Mouse (Mus musculus) embryonic facial prominence, embryonic 13.5 days (tissue): Measurements from ENCODE around the gene Slc5a10. TPM values are rescaled to one million over a fixed set of nuclear protein-coding genes. Genes with fewer than 3 reads are reported as not detected.

Source experiments
- ATAC-seq: fragments of 200-750 bp; cut with Nextera tagmentation; 2 replicates; pipeline ENCODE4 v1.8.0; 2017; ENCODE audit warnings: low read depth; ENCODE audit not compliant: insufficient number of reproducible peaks, insufficient read depth, low FRiP score, low TSS enrichment
- H3K27ac ChIP-seq: fragments of 300-500 bp; sonication (generic); 2 replicates; pipeline ENCODE4 v1.5.1; 2015; ENCODE audit warnings: moderate library complexity, mild to moderate bottlenecking, inconsistent platforms
- H3K27me3 ChIP-seq: fragments of 300-500 bp; sonication (generic); 2 replicates; pipeline ENCODE4 v1.6.1; 2015; ENCODE audit warnings: mild to moderate bottlenecking, inconsistent platforms
- H3K36me3 ChIP-seq: fragments of 300-500 bp; sonication (generic); 2 replicates; pipeline ENCODE4 v1.6.1; 2015; ENCODE audit warnings: mild to moderate bottlenecking, inconsistent platforms
- H3K4me1 ChIP-seq: fragments of 300-500 bp; sonication (generic); 2 replicates; pipeline ENCODE4 v1.6.1; 2015; ENCODE audit warnings: inconsistent platforms
- H3K4me2 ChIP-seq: fragments of 300-500 bp; sonication (generic); 2 replicates; pipeline ENCODE4 v1.6.1; 2015; ENCODE audit warnings: moderate library complexity, mild to moderate bottlenecking, inconsistent platforms
- H3K4me3 ChIP-seq: fragments of 300-500 bp; sonication (generic); 2 replicates; pipeline ENCODE4 v1.5.1; 2015; ENCODE audit warnings: mild to moderate bottlenecking, inconsistent platforms
- H3K9ac ChIP-seq: fragments of 300-500 bp; sonication (generic); 2 replicates; pipeline ENCODE4 v1.6.1; 2015; ENCODE audit warnings: mild to moderate bottlenecking, inconsistent platforms
- H3K9me3 ChIP-seq: fragments of 300-500 bp; sonication (generic); 2 replicates; pipeline ENCODE4 v1.6.1; 2016; ENCODE audit warnings: inconsistent platforms
- WGBS: fragments of 180-500 bp; shearing (Covaris S2); methylation state at CpG from one replicate; pipeline ENCODE4 v1.1.7; 2015; ENCODE audit warnings: mixed read lengths; 5-methylcytosine and 5-hydroxymethylcytosine counted together
- polyA plus RNA-seq: library from polyadenylated mRNA; unstranded; fragments of >200 nt; fragmentation: Nextera tagmentation; extraction: Ambion mirVana; gene quantifications from 2 replicates; pipeline ENCODE4 v1.2.1, GENCODE M21; 2015

The Slc5a10 gene
- polyA plus RNA-seq, 1 experiment from 2014 or later = not detected

GRCm38 (mm10) chr11:61667248-61667647 lies 53.4 kb downstream of the Slc5a10 start:
- Histone ChIP-seq H3K4me2 (no peak overlapping the region), H3K36me3 (no peaks in the 10 kb centered on the region), H3K4me1 (0 out of 2 replicates have a peak, but pooled peaks cover 4% of the 10 kb centered on the region), H3K9me3 (no peaks in the 10 kb centered on the region), H3K9ac (no peak overlapping the region), H3K27me3 (no peaks in the 10 kb centered on the region; the same call in 1 of the 2 replicates), H3K27ac (no peak overlapping the region), H3K4me3 (no peak overlapping the region)
- ATAC-seq = no peak
- 75% methylated on average over 5 of the region's 5 CpGs for WGBS

- H3K9ac ChIP-seq = no peak overlapping the region
Measured at GRCm38 (mm10) chr11:61665991-61666799, 54.4 kb downstream of the Slc5a10 start.

GRCm38 (mm10) chr11:61665401-61665800 lies 55.2 kb downstream of the Slc5a10 start:
- ATAC-seq = no peak
- Histone ChIP-seq H3K9me3 (no peaks in the 10 kb centered on the region), H3K9ac (no peak overlapping the region), H3K27me3 (no peaks in the 10 kb centered on the region), H3K4me1 (0 out of 2 replicates have a peak, but pooled peaks cover 4% of the 10 kb centered on the region), H3K27ac (no peak overlapping the region), H3K4me2 (no peak overlapping the region), H3K4me3 (no peak overlapping the region), H3K36me3 (no peaks in the 10 kb centered on the region)
- 80% methylated on average over 4 of the region's 4 CpGs for WGBS

More at GRCm38 (mm10) chr11:61665991-61666799, 54.4 kb downstream of the Slc5a10 start:
- Histone ChIP-seq H3K4me2 (no peak overlapping the region), H3K4me1 (0 out of 2 replicates have a peak, but pooled peaks cover 4% of the 10 kb centered on the region), H3K36me3 (no peaks in the 10 kb centered on the region), H3K4me3 (no peak overlapping the region), H3K9me3 (no peaks in the 10 kb centered on the region), H3K27me3 (no peaks in the 10 kb centered on the region), H3K27ac (no peak overlapping the region)
- WGBS = 55% methylated on average over 7 of the region's 7 CpGs
- ATAC-seq = no peak

GRCm38 (mm10) chr11:61662189-61662588 lies 58.4 kb downstream of the Slc5a10 start:
- Histone ChIP-seq H3K36me3 (no peaks in the 10 kb centered on the region), H3K9me3 (no peaks in the 10 kb centered on the region), H3K4me3 (no peak overlapping the region), H3K27ac (no peak overlapping the region), H3K9ac (no peak overlapping the region), H3K27me3 (no peaks in the 10 kb centered on the region), H3K4me2 (no peak overlapping the region), H3K4me1 (0 out of 2 replicates have a peak, but pooled peaks cover 13% of the 10 kb centered on the region)
- ATAC-seq = no peak
- 94% methylated on average over 5 of the region's 5 CpGs for WGBS

- Histone ChIP-seq H3K9me3 (no peaks in the 10 kb centered on the region), H3K4me2 (no peak overlapping the region), H3K4me3 (no peak overlapping the region), H3K4me1 (0 out of 2 replicates have a peak, but pooled peaks cover 16% of the 10 kb centered on the region), H3K27ac (no peak overlapping the region), H3K27me3 (no peaks in the 10 kb centered on the region), H3K36me3 (no peaks in the 10 kb centered on the region), H3K9ac (no peak overlapping the region)
- ATAC-seq = no peak
- 66% methylated on average over 7 of the region's 7 CpGs for WGBS
Measured at GRCm38 (mm10) chr11:61660806-61661392, 59.7 kb downstream of the Slc5a10 start.

GRCm38 (mm10) chr11:61660001-61660400 lies 60.6 kb downstream of the Slc5a10 start:
- H3K4me1 ChIP-seq = 0 out of 2 replicates have a peak, but pooled peaks cover 16% of the 10 kb centered on the region
- 85% methylated on average over 8 of the region's 8 CpGs for WGBS
- no peak overlapping the region for H3K4me2 ChIP-seq
- no peak for ATAC-seq
- no peaks in the 10 kb centered on the region for H3K27me3 ChIP-seq
- H3K27ac ChIP-seq = no peak overlapping the region
- H3K36me3 ChIP-seq = no peaks in the 10 kb centered on the region
- no peaks in the 10 kb centered on the region for H3K9me3 ChIP-seq
- H3K9ac ChIP-seq = no peak overlapping the region
- H3K4me3 ChIP-seq = no peak overlapping the region

GRCm38 (mm10) chr11:61659011-61659858 lies 61.4 kb downstream of the Slc5a10 start:
- Histone ChIP-seq H3K27me3 (no peaks in the 10 kb centered on the region), H3K9ac (no peak overlapping the region), H3K4me2 (no peak overlapping the region), H3K4me3 (no peak overlapping the region), H3K9me3 (no peaks in the 10 kb centered on the region), H3K36me3 (no peaks in the 10 kb centered on the region), H3K27ac (no peak overlapping the region), H3K4me1 (0 out of 2 replicates have a peak, but pooled peaks cover 16% of the 10 kb centered on the region)
- no peak for ATAC-seq
- 67% methylated on average over 4 of the region's 4 CpGs for WGBS

GRCm38 (mm10) chr11:61658360-61658922 lies 62.2 kb downstream of the Slc5a10 start:
- Histone ChIP-seq H3K4me1 (0 out of 2 replicates have a peak, but pooled peaks cover 16% of the 10 kb centered on the region), H3K36me3 (no peaks in the 10 kb centered on the region), H3K9me3 (no peaks in the 10 kb centered on the region), H3K4me2 (no peak overlapping the region), H3K27me3 (no peaks in the 10 kb centered on the region), H3K27ac (no peak overlapping the region), H3K9ac (no peak overlapping the region), H3K4me3 (no peak overlapping the region)
- 92% methylated on average over 3 of the region's 3 CpGs for WGBS
- ATAC-seq = no peak

- Histone ChIP-seq H3K36me3 (no peaks in the 10 kb centered on the region), H3K9ac (no peak overlapping the region), H3K27me3 (no peaks in the 10 kb centered on the region), H3K27ac (no peak overlapping the region), H3K4me1 (0 out of 2 replicates have a peak, but pooled peaks cover 12% of the 10 kb centered on the region), H3K4me3 (no peak overlapping the region), H3K4me2 (no peak overlapping the region), H3K9me3 (no peaks in the 10 kb centered on the region)
- WGBS = 60% methylated on average over 2 of the region's 2 CpGs
- no peak for ATAC-seq
Measured at GRCm38 (mm10) chr11:61657432-61657831, 63.2 kb downstream of the Slc5a10 start.

GRCm38 (mm10) chr11:61656148-61656850 lies 64.3 kb downstream of the Slc5a10 start:
- 60% methylated on average over 6 of the region's 6 CpGs for WGBS
- no peak overlapping the region for H3K4me2 ChIP-seq
- H3K9ac ChIP-seq = no peak overlapping the region
- no peaks in the 10 kb centered on the region for H3K36me3 ChIP-seq
- no peaks in the 10 kb centered on the region for H3K9me3 ChIP-seq
- 0 out of 2 replicates have a peak, but pooled peaks cover 12% of the 10 kb centered on the region for H3K4me1 ChIP-seq
- ATAC-seq = no peak
- no peak overlapping the region for H3K27ac ChIP-seq
- H3K27me3 ChIP-seq = no peaks in the 10 kb centered on the region
- H3K4me3 ChIP-seq = no peak overlapping the region
